Mouse (Mus musculus): ENCODE data around the gene Tspan6.

The Tspan6 gene

GRCm38 (mm10) chrX:133898014-133898542 lies at the start of gene Tspan6:
Gene Tspan6, minus strand, starts transcription at chrX:133898429.
- in situ Hi-C loops (cut with MseI, MboI), result no loop called here

- in situ Hi-C loops (cut with MseI, MboI), result loop anchor here in 1 of 2 experiments (5.0 kb wide), 1 partner anchor 70 kb away; no protein-coding TSS in a partner anchor
Measured at GRCm38 (mm10) chrX:133947427-133947826, 49.2 kb upstream of the Tspan6 start.

- in situ Hi-C loops (cut with MseI, MboI), result no loop called here
Measured at GRCm38 (mm10) chrX:133939561-133939960, 41.3 kb upstream of the Tspan6 start.

- in situ Hi-C loops (cut with MseI, MboI), result no loop called here
Measured at GRCm38 (mm10) chrX:133936605-133937225, 38.5 kb upstream of the Tspan6 start.

GRCm38 (mm10) chrX:133931302-133932013 lies 33.2 kb upstream of the Tspan6 start:
- in situ Hi-C loops (cut with MseI, MboI), result no loop called here

- in situ Hi-C loops (cut with MseI, MboI), result no loop called here
Measured at GRCm38 (mm10) chrX:133926760-133927159, 28.5 kb upstream of the Tspan6 start.

GRCm38 (mm10) chrX:133921187-133921586 lies 23.0 kb upstream of the Tspan6 start:
- in situ Hi-C loops (cut with MseI, MboI), result no loop called here

GRCm38 (mm10) chrX:133914219-133914618 lies 16.0 kb upstream of the Tspan6 start:
- in situ Hi-C loops (cut with MseI, MboI), result no loop called here

GRCm38 (mm10) chrX:133913006-133913405 lies 14.8 kb upstream of the Tspan6 start:
- in situ Hi-C loops (cut with MseI, MboI), result no loop called here

- in situ Hi-C loops (cut with MseI, MboI), result no loop called here
Measured at GRCm38 (mm10) chrX:133911397-133912103, 13.3 kb upstream of the Tspan6 start.

- in situ Hi-C loops (cut with MseI, MboI), result no loop called here
Measured at GRCm38 (mm10) chrX:133908261-133908660, 10.0 kb upstream of the Tspan6 start, which contains the start of gene Srpx2. Gene Srpx2, plus strand, starts transcription at chrX:133908426.

GRCm38 (mm10) chrX:133888111-133888510 lies 10.1 kb downstream of the Tspan6 start:
- in situ Hi-C loops (cut with MseI, MboI), result no loop called here

- in situ Hi-C loops (cut with MseI, MboI), result no loop called here
Measured at GRCm38 (mm10) chrX:133887308-133887707, 10.9 kb downstream of the Tspan6 start.

- in situ Hi-C loops (cut with MseI, MboI), result loop anchor here in 1 of 2 experiments (25.0 kb wide), 1 partner anchor 107 kb away; no protein-coding TSS in a partner anchor
Measured at GRCm38 (mm10) chrX:133869743-133870142, 28.5 kb downstream of the Tspan6 start.

GRCm38 (mm10) chrX:133853637-133854036 lies 44.6 kb downstream of the Tspan6 start:
- in situ Hi-C loops (cut with MseI, MboI), result loop anchor here in 1 of 2 experiments (25.0 kb wide), 1 partner anchor 91 kb away; no protein-coding TSS in a partner anchor

- in situ Hi-C loops (cut with MseI, MboI), result loop anchor here in 1 of 2 experiments (25.0 kb wide), 1 partner anchor 88 kb away; no protein-coding TSS in a partner anchor
Measured at GRCm38 (mm10) chrX:133850680-133851079, 47.5 kb downstream of the Tspan6 start, which contains the start of gene Tnmd. Gene Tnmd, plus strand, starts transcription at chrX:133850980.

Data from mouse trophoblast stem cell (cell line).